Mouse (Mus musculus) lung, postnatal 0 days (tissue): ENCODE results near the gene Prr13.

Experiments
- CTCF ChIP-seq: IDR thresholded peaks from 2 replicates; pipeline ENCODE4 v1.5.1; 2016; ENCODE audit warnings: antibody characterized with exemption, mild to moderate bottlenecking
- EP300 ChIP-seq: IDR thresholded peaks from 2 replicates; pipeline ENCODE4 v1.6.1; 2016; ENCODE audit warnings: antibody characterized with exemption, mild to moderate bottlenecking, control low read depth

- TF ChIP-seq EP300 (no peak), CTCF (no peak)
Observed at GRCm38 (mm10) chr15:102450928-102451327, 7.9 kb upstream of the Prr13 start.
